Mouse (Mus musculus) left cerebral cortex, adult 18-20 months (tissue): ENCODE results near the gene Wdr18. TPM values are rescaled to one million over a fixed set of nuclear protein-coding genes. Genes with fewer than 3 reads are reported as not detected.

Experiments used
- DNase-seq, 2 experiments: peaks; one replicate each; pipeline ENCODE4 v3.0.0; 2021 to 2022; ENCODE audit warnings: low spot score in 2 of 2, mixed read lengths in 1 of 2
- total RNA-seq, 2 experiments: library from RNA; stranded (reverse); gene quantifications; 2 replicates each; pipeline ENCODE4 v1.2.3; 2021

Gene Wdr18
- total RNA-seq, 2 experiments from 2014 or later = 45.3 to 46.5 TPM

GRCm38 (mm10) chr10:79994397-79995115 lies 34.6 kb downstream of the Wdr18 start:
- no peak for DNase-seq

GRCm38 (mm10) chr10:79995636-79996035 lies 35.7 kb downstream of the Wdr18 start:
- DNase-seq = no peak

GRCm38 (mm10) chr10:79996272-79997033 lies 36.5 kb downstream of the Wdr18 start, which contains the start of gene Abca7:
Gene Abca7 (plus strand): TSS chr10:79996494.
- DNase-seq = peak; percentile 95 to 98

- peak; percentile 65 to 77 for DNase-seq
Observed at GRCm38 (mm10) chr10:79997034-79997760, 37.2 kb downstream of the Wdr18 start.

GRCm38 (mm10) chr10:79997819-79998218 lies 37.9 kb downstream of the Wdr18 start:
- no peak for DNase-seq

- DNase-seq = no peak
Observed at GRCm38 (mm10) chr10:80001945-80002344, 42.0 kb downstream of the Wdr18 start.

- no peak for DNase-seq
Observed at GRCm38 (mm10) chr10:80002829-80003228, 42.9 kb downstream of the Wdr18 start.

- no peak for DNase-seq
Observed at GRCm38 (mm10) chr10:80003374-80004232, 43.7 kb downstream of the Wdr18 start.

GRCm38 (mm10) chr10:80004233-80004705 lies 44.3 kb downstream of the Wdr18 start:
- no peak for DNase-seq

- no peak for DNase-seq
Observed at GRCm38 (mm10) chr10:80011740-80012139, 51.8 kb downstream of the Wdr18 start.

GRCm38 (mm10) chr10:80013609-80014008 lies 53.7 kb downstream of the Wdr18 start:
- DNase-seq = no peak

- no peak for DNase-seq
Observed at GRCm38 (mm10) chr10:80014484-80015290, 54.7 kb downstream of the Wdr18 start.

- DNase-seq = no peak
Observed at GRCm38 (mm10) chr10:80015583-80015982, 55.6 kb downstream of the Wdr18 start.

GRCm38 (mm10) chr10:80016511-80016910 lies 56.6 kb downstream of the Wdr18 start, which contains the start of gene Arhgap45:
Gene Arhgap45 (plus strand): TSS chr10:80016653.
- no peak for DNase-seq

- DNase-seq = no peak
Observed at GRCm38 (mm10) chr10:80016931-80017330, 57.0 kb downstream of the Wdr18 start.

- no peak for DNase-seq
Observed at GRCm38 (mm10) chr10:80017361-80017760, 57.4 kb downstream of the Wdr18 start.

- no peak for DNase-seq
Observed at GRCm38 (mm10) chr10:80017771-80018170, 57.8 kb downstream of the Wdr18 start.

- DNase-seq = no peak
Observed at GRCm38 (mm10) chr10:80018739-80019297, 58.9 kb downstream of the Wdr18 start.

- no peak for DNase-seq
Observed at GRCm38 (mm10) chr10:80019471-80020131, 59.6 kb downstream of the Wdr18 start.
